Mouse (Mus musculus) midbrain, postnatal 0 days (tissue): ENCODE results near the gene H2-Ab1. TPM values are rescaled to one million over a fixed set of nuclear protein-coding genes. Genes with fewer than 3 reads are reported as not detected.

ENCODE experiments used
- ATAC-seq: fragments of 200-750 bp; cut with Nextera tagmentation; 2 replicates; pipeline ENCODE4 v1.8.0; 2017; ENCODE audit warnings: moderate number of reproducible peaks, mild to moderate bottlenecking, moderate TSS enrichment, moderate library complexity; ENCODE audit not compliant: low FRiP score
- DNase-seq: peaks from one replicate; pipeline ENCODE4 v3.0.0-alpha.2; 2015; ENCODE audit warnings: low spot score
- H3K27ac ChIP-seq: fragments of 300-500 bp; sonication (generic); 2 replicates; pipeline ENCODE4 v1.5.1; 2014; ENCODE audit warnings: low read depth, mild to moderate bottlenecking, low read length, mixed read lengths
- H3K27me3 ChIP-seq: fragments of 300-500 bp; sonication (generic); 2 replicates; pipeline ENCODE4 v1.6.1; 2014; ENCODE audit warnings: low read length, control low read depth, mixed read lengths; ENCODE audit not compliant: insufficient read depth
- H3K36me3 ChIP-seq: fragments of 300-500 bp; sonication (generic); 2 replicates; pipeline ENCODE4 v1.6.1; 2014; ENCODE audit warnings: low read length, control low read depth, mixed read lengths; ENCODE audit not compliant: insufficient read depth
- H3K4me1 ChIP-seq: fragments of 300-500 bp; sonication (generic); 2 replicates; pipeline ENCODE4 v1.6.1; 2014; ENCODE audit warnings: mild to moderate bottlenecking, control low read depth, antibody characterized with exemption, low read length, mixed read lengths; ENCODE audit not compliant: insufficient read depth
- H3K4me2 ChIP-seq: fragments of 300-500 bp; sonication (generic); 2 replicates; pipeline ENCODE4 v1.6.1; 2014; ENCODE audit warnings: low read depth, mild to moderate bottlenecking, low read length, mixed read lengths; ENCODE audit not compliant: poor library complexity, severe bottlenecking
- H3K4me3 ChIP-seq: fragments of 300-500 bp; sonication (generic); 2 replicates; pipeline ENCODE4 v1.5.1; 2014; ENCODE audit warnings: low read depth, mild to moderate bottlenecking, low read length, moderate library complexity
- H3K9ac ChIP-seq: fragments of 300-500 bp; sonication (generic); replicated peaks from 2 replicates; pipeline ENCODE4 v1.6.1; 2014; ENCODE audit warnings: mild to moderate bottlenecking, low read length, moderate library complexity, mixed read lengths; ENCODE audit not compliant: poor library complexity, severe bottlenecking
- H3K9me3 ChIP-seq: fragments of 300-500 bp; sonication (generic); 2 replicates; pipeline ENCODE4 v1.6.1; 2016; ENCODE audit warnings: low read length, control low read depth
- CTCF ChIP-seq: IDR thresholded peaks from 2 replicates; pipeline ENCODE4 v1.5.1; 2016; ENCODE audit warnings: antibody characterized with exemption, mild to moderate bottlenecking
- whole genome bisulfite sequencing: fragments of 180-500 bp; shearing (Covaris S2); extraction: QIAGEN DNeasy Blood & Tissue Kit; methylation state at CpG from one replicate; pipeline ENCODE4 v1.1.7; 2014; 5-methylcytosine and 5-hydroxymethylcytosine counted together
- polyA plus RNA-seq: library from polyadenylated mRNA; unstranded; fragments of >200 nt; fragmentation: Nextera tagmentation; extraction: Ambion mirVana; gene quantifications from 2 replicates; pipeline ENCODE4 v1.2.1, GENCODE M21; 2015
- total RNA-seq: library from RNA; depleted of rRNA; stranded (reverse); fragments of >200 nt; gene quantifications from 2 replicates; pipeline ENCODE4 v1.2.3, GENCODE M21; 2014

Gene H2-Ab1
- total and polyA plus RNA-seq, 2 experiments from 2014 or later, result 1.4 to 1.5 TPM

DNA sequence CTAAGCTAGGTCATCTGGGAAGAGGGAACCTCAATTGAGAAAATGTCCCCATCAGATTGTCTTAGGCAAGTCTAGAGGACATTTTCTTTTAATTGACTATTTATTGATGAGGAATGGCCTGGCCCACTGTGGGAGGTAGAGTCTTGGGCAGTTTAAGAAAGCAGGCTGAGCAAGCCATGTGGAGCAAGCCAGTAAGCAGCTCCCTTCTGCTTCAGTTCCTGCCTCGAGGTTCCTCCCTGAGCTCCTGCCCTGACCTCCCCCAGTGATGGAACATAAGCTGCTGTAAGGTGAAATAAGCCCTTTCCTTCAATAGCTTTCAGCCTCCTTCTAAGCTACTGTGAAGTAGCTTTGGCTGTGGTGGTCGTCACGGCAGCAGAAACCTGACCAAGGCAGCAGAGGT, 19.7 kb upstream of the H2-Ab1 start:
- no peak for ATAC-seq
- no peak overlapping the region for H3K4me3 ChIP-seq
- peaks cover 9% of the 10 kb centered on the region; the same call in 1 of the 2 replicates for H3K9me3 ChIP-seq
- DNase-seq, result no peak
- H3K27ac ChIP-seq, result no peak overlapping the region
- 69% methylated on average over 3 of the region's 3 CpGs for WGBS
- H3K4me2 ChIP-seq, result no peak overlapping the region
- no peaks in the 10 kb centered on the region for H3K36me3 ChIP-seq
- no peaks in the 10 kb centered on the region for H3K27me3 ChIP-seq
- no peak for TF ChIP-seq CTCF
- no peak overlapping the region for H3K9ac ChIP-seq
- H3K4me1 ChIP-seq, result no peaks in the 10 kb centered on the region

DNA sequence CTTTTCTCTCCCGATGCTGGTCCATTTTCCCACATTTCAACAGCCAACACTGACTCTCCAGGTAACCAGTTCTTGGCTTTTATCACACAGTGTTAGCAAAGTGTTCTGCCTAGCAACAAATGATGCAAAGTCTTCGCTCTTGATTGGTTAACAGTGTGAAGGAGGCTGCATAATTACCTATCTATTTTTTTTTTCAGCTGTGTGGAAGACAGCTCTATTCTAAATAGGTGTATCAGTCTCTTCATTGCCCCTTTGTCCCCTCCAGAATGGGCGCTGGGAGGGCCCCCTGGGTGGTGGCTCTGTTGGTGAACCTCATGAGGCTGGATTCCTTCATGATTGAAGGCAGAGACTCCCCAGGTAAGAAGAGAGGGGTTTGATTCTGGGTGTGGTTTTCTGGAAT, 18.8 kb upstream of the H2-Ab1 start, which contains the start of gene H2-Ob:
Gene H2-Ob, plus strand, starts transcription at position 198 of the 400 bp plus-strand sequence.
- Histone ChIP-seq H3K27me3 (no peaks in the 10 kb centered on the region), H3K27ac (no peak within 1 kb of the TSS), H3K4me2 (no peak within 1 kb of the TSS), H3K9me3 (peaks cover 9% of the 10 kb centered on the region; the same call in 1 of the 2 replicates), H3K9ac (no peak within 1 kb of the TSS), H3K4me3 (no peak within 1 kb of the TSS), H3K4me1 (no peaks in the 10 kb centered on the region), H3K36me3 (no peaks in the 10 kb centered on the region)
- no peak for TF ChIP-seq CTCF
- ATAC-seq, result 0 out of 2 replicates have a peak, but pooled peaks have one; percentile 49
- 62% methylated on average over 3 of the region's 3 CpGs for WGBS
- DNase-seq, result peak; percentile 87

- no peak for ATAC-seq
- Histone ChIP-seq H3K27ac (no peak overlapping the region), H3K9ac (no peak overlapping the region), H3K4me2 (no peak overlapping the region), H3K36me3 (no peaks in the 10 kb centered on the region), H3K4me1 (no peaks in the 10 kb centered on the region), H3K27me3 (no peaks in the 10 kb centered on the region), H3K9me3 (peaks cover 9% of the 10 kb centered on the region; the same call in 1 of the 2 replicates), H3K4me3 (no peak overlapping the region)
- no peak for TF ChIP-seq CTCF
- WGBS, result 66% methylated on average over 10 of the region's 10 CpGs
- no peak for DNase-seq
These were observed 17.9 kb upstream of the H2-Ab1 start for GRCm38 (mm10) chr17:34239601-34240041.

GRCm38 (mm10) chr17:34240366-34240765, 17.1 kb upstream of the H2-Ab1 start:
- Histone ChIP-seq H3K27ac (no peak overlapping the region), H3K9ac (no peak overlapping the region), H3K36me3 (no peaks in the 10 kb centered on the region), H3K27me3 (no peaks in the 10 kb centered on the region), H3K4me3 (no peak overlapping the region), H3K4me2 (no peak overlapping the region), H3K4me1 (no peaks in the 10 kb centered on the region), H3K9me3 (peaks cover 9% of the 10 kb centered on the region; the same call in 1 of the 2 replicates)
- no peak for ATAC-seq
- no peak for TF ChIP-seq CTCF
- no peak for DNase-seq
- WGBS, result 77% methylated on average over 3 of the region's 3 CpGs

- no peak overlapping the region for H3K4me3 ChIP-seq
- H3K36me3 ChIP-seq, result no peaks in the 10 kb centered on the region
- H3K9me3 ChIP-seq, result peaks cover 9% of the 10 kb centered on the region; the same call in 1 of the 2 replicates
- WGBS, result 86% methylated on average over 6 of the region's 6 CpGs
- no peak for DNase-seq
- no peak overlapping the region for H3K4me2 ChIP-seq
- H3K27ac ChIP-seq, result no peak overlapping the region
- no peak for TF ChIP-seq CTCF
- H3K27me3 ChIP-seq, result no peaks in the 10 kb centered on the region
- H3K9ac ChIP-seq, result no peak overlapping the region
- ATAC-seq, result no peak
- H3K4me1 ChIP-seq, result no peaks in the 10 kb centered on the region
These were observed 16.6 kb upstream of the H2-Ab1 start for GRCm38 (mm10) chr17:34240916-34241315.

- no peak for TF ChIP-seq CTCF
- Histone ChIP-seq H3K9me3 (peaks cover 9% of the 10 kb centered on the region; the same call in 1 of the 2 replicates), H3K9ac (no peak overlapping the region), H3K4me1 (no peaks in the 10 kb centered on the region), H3K36me3 (no peaks in the 10 kb centered on the region), H3K27me3 (no peaks in the 10 kb centered on the region), H3K4me2 (no peak overlapping the region), H3K27ac (no peak overlapping the region), H3K4me3 (no peak overlapping the region)
- WGBS, result 72% methylated on average over 4 of the region's 4 CpGs
- ATAC-seq (no peak), DNase-seq (no peak)
These were observed 12.8 kb upstream of the H2-Ab1 start for GRCm38 (mm10) chr17:34244656-34245055.
